Mouse (Mus musculus) hindbrain, embryonic 10.5 days (tissue): ENCODE data around the gene Grm1. TPM values are rescaled to one million over a fixed set of nuclear protein-coding genes. Genes with fewer than 3 reads are reported as not detected.

Experiments used
- DNase-seq: peaks from one replicate; pipeline ENCODE4 v3.0.0-alpha.2; 2017; ENCODE audit warnings: low spot score
- H3K27ac ChIP-seq: fragments of 300-500 bp; sonication (generic); 2 replicates; pipeline ENCODE4 v1.5.1; 2016; ENCODE audit warnings: mild to moderate bottlenecking, moderate library complexity
- H3K27me3 ChIP-seq: fragments of 300-500 bp; sonication (generic); 2 replicates; pipeline ENCODE4 v1.6.1; 2016; ENCODE audit warnings: mild to moderate bottlenecking; ENCODE audit not compliant: poor library complexity, insufficient read depth, severe bottlenecking
- H3K36me3 ChIP-seq: fragments of 300-500 bp; sonication (generic); 2 replicates; pipeline ENCODE4 v1.6.1; 2016; ENCODE audit warnings: mild to moderate bottlenecking, moderate library complexity
- H3K4me1 ChIP-seq: fragments of 300-500 bp; sonication (generic); replicated peaks from 2 replicates; pipeline ENCODE4 v1.6.1; 2016; ENCODE audit warnings: mild to moderate bottlenecking
- H3K4me3 ChIP-seq: fragments of 300-500 bp; sonication (generic); 2 replicates; pipeline ENCODE4 v1.5.1; 2016; ENCODE audit warnings: mild to moderate bottlenecking, moderate library complexity
- H3K9me3 ChIP-seq: fragments of 300-500 bp; sonication (generic); 2 replicates; pipeline ENCODE4 v1.6.1; 2016; ENCODE audit warnings: mild to moderate bottlenecking, moderate library complexity
- WGBS: fragments of 180-500 bp; shearing (Covaris S2); methylation state at CpG from one replicate; pipeline ENCODE4 v1.1.7; 2016; 5-methylcytosine and 5-hydroxymethylcytosine counted together
- polyA plus RNA-seq: library from polyadenylated mRNA; unstranded; fragments of >200 nt; fragmentation: Nextera tagmentation; extraction: Ambion mirVana; gene quantifications from 2 replicates; pipeline ENCODE4 v1.2.1, GENCODE M21; 2016

Gene Grm1
- polyA plus RNA-seq, 1 experiment from 2014 or later: 0.12 TPM

DNA sequence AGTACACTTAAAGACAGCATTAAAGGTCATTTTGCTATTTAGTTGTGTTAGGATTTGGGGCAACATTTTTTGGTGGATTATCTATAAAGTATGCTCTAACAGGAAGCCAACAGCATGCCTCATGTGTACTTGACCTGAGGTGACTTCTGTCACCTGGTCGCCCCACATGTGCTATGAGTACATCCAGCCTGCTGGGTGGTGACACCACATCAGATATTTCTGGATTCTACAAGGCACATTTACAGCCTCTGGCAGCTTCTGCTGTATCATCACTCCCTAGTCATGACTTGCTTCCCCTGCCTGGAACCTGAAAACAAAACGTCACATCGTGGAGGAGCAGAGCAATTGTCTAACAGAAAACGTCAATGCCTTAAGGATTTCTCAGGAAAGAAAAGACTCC lies 292.2 kb downstream of the Grm1 start:
- no peaks in the 10 kb centered on the region for H3K36me3 ChIP-seq

DNA sequence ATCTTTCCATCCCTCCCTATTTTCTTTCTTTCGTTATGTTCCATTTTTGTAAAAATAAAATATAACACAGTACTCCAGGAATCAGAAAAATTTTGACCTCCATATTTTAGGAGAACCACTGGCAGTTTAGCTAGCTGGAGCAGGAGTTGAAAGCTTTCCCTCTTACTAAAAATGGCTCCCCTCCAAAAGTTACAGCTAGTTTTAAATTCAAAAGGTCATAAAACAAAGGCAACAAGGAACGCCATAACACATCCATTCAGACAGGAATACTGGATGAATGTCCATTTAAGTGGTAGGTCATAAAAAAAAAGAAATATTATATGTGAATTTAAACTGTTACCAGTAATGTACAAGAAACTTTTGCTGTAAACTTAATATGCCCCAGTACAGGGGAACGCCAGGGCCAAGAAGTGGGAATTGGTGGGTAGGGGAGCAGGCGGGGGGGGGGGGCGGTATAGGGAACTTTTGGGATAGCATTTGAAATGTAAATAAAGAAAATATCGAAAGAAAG lies 294.2 kb downstream of the Grm1 start:
- Histone ChIP-seq H3K27me3 (no peaks in the 10 kb centered on the region), H3K27ac (no peak overlapping the region), H3K4me3 (no peak overlapping the region), H3K4me1 (no peaks in the 10 kb centered on the region), H3K9me3 (no peaks in the 10 kb centered on the region), H3K36me3 (no peaks in the 10 kb centered on the region)
- DNase-seq: no peak
- WGBS: 83% methylated on average over 5 of the region's 6 CpGs

More for the DNA sequence above, 292.2 kb downstream of the Grm1 start:
- H3K27ac ChIP-seq: no peak overlapping the region
- no peaks in the 10 kb centered on the region for H3K27me3 ChIP-seq
- DNase-seq: no peak
- H3K4me3 ChIP-seq: no peak overlapping the region
- WGBS: 87% methylated on average over 4 of the region's 4 CpGs
- H3K9me3 ChIP-seq: no peaks in the 10 kb centered on the region
- H3K4me1 ChIP-seq: no peaks in the 10 kb centered on the region

DNA sequence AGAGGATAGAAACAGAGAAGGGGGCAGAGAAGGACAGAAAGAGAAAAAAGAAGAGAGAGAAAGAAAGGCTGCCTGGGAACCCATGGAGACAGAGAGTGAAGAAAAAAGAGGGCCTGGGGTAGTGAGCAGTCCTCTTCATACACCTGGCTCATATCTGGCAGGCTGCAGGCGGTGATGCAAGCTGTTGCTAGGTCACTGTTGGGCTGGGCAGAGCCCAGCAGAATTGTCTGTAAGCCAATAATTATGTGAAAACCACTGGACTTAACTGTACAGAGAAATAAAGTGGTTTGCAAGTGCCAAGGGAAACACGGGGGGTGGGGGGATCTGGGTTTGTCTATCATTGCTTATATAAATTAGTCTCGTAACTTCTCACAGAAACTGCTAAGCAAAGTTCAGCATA lies 297.0 kb downstream of the Grm1 start:
- DNase-seq: no peak
- H3K27me3 ChIP-seq: no peaks in the 10 kb centered on the region
- no peak overlapping the region for H3K27ac ChIP-seq
- H3K9me3 ChIP-seq: no peaks in the 10 kb centered on the region
- H3K4me1 ChIP-seq: no peaks in the 10 kb centered on the region
- no peak overlapping the region for H3K4me3 ChIP-seq
- WGBS: 93% methylated on average over 3 of the region's 3 CpGs
- H3K36me3 ChIP-seq: no peaks in the 10 kb centered on the region

DNA sequence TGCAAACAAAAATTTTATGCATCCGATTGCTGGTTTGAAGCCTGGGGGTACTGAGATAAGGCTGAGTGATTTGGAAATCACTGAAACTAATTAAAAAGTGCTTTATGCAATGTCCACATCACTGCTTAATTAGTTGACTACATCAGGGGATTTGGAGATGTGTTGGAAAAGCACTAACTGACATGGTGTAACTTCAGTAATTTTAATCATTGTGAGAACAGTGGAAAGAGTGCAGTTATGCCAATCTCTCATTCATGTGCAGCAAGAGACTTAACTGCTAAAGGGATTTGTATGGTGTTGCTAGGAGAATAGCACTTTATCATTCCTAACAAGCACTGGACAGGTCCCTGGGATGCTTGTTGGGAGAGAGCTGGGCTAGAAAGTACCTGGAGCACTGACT lies 307.3 kb downstream of the Grm1 start:
- Histone ChIP-seq H3K27ac (no peak overlapping the region), H3K9me3 (no peaks in the 10 kb centered on the region), H3K36me3 (no peaks in the 10 kb centered on the region), H3K4me1 (no peaks in the 10 kb centered on the region), H3K4me3 (no peak overlapping the region), H3K27me3 (no peaks in the 10 kb centered on the region)
- DNase-seq: no peak
- WGBS: 83% methylated on average over 1 of the region's 1 CpGs

DNA sequence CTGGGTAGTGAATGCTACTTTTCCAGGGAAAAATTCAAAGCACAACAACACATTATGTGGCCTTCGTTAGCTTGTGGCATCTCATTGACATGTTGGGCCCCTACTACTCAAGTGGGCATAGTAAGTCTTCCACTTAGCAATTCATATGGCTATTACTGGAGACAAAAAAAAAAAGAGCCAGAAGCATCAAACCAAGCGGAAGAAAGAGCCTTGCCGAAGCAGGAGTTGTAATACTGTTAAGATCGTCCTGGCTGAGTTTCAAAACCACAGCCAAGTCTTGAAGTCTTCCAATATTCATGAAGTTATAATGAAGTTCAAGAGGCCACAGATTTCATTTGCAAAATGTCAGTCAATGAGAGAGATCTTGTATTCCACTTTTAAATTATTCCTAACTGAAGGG lies 319.1 kb downstream of the Grm1 start:
- WGBS: 93% methylated on average over 4 of the region's 4 CpGs
- Histone ChIP-seq H3K9me3 (no peaks in the 10 kb centered on the region), H3K27ac (no peak overlapping the region), H3K4me1 (no peaks in the 10 kb centered on the region), H3K36me3 (no peaks in the 10 kb centered on the region), H3K27me3 (no peaks in the 10 kb centered on the region), H3K4me3 (no peak overlapping the region)
- no peak for DNase-seq

DNA sequence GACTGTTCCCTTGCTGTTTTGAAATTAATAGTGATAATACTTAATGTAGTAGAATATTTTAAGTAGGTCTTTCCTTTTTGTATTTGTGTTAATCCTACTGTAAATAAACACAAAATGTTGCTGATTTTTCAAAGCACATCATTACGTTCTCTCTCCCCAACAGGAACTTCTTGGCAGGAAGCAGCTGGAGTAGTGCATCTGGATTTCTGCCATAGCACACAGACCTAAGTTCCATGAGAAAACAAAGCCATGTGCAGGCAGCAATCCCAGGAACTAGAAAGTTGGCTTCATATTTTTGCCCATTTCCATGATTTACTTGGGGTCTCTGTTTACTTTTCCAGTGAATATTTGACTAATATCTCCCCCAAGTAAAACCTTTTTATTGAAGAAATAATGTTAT lies 320.9 kb downstream of the Grm1 start:
- Histone ChIP-seq H3K36me3 (no peaks in the 10 kb centered on the region), H3K27me3 (no peaks in the 10 kb centered on the region), H3K4me3 (no peak overlapping the region), H3K4me1 (no peaks in the 10 kb centered on the region), H3K9me3 (no peaks in the 10 kb centered on the region), H3K27ac (no peak overlapping the region)
- DNase-seq: no peak
- 82% methylated on average over 1 of the region's 1 CpGs for WGBS

DNA sequence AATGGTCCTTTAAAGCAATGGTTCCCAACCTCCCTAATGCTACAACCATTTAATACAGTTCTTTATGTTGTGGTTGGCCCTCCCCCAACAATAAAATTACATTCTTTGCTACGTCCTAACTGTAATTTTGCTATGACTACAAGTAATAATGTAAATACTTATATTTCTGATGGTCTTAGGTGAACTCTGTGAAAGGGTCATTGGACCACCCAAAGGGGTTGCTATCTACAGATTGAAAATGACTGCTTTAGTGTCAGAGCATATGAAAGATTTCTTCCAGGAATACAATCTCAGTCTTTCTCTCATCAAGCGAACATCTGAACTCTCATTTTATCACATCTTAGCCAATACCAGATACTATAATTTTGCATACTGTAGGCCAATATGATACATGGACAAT lies 321.4 kb downstream of the Grm1 start:
- 84% methylated on average over 2 of the region's 2 CpGs for WGBS
- Histone ChIP-seq H3K9me3 (no peaks in the 10 kb centered on the region), H3K27ac (no peak overlapping the region), H3K4me1 (no peaks in the 10 kb centered on the region), H3K4me3 (no peak overlapping the region), H3K36me3 (no peaks in the 10 kb centered on the region), H3K27me3 (no peaks in the 10 kb centered on the region)
- no peak for DNase-seq

DNA sequence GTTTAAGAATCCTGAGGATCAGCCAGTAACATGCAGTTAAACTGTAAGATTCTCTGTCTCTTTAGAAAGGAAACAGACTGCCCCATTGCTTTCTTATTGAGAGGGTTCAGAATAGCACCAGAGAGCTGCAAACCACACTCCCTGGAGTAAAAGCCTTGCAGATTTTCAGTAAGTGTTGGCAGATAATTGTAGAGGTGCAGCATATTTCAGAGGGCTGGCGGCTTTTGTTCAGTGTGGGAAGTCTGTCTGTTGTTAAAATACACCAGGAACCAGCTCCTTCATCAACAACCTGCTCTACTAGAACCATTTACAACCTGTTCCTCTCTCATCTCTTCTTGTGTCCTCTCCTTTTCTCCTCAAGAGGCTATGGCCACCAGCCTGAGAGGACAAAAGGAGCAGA lies 331.1 kb downstream of the Grm1 start:
- no peaks in the 10 kb centered on the region for H3K36me3 ChIP-seq
- DNase-seq: no peak
- WGBS: 89% methylated on average over 1 of the region's 1 CpGs
- no peak overlapping the region for H3K27ac ChIP-seq
- no peaks in the 10 kb centered on the region for H3K9me3 ChIP-seq
- no peaks in the 10 kb centered on the region for H3K4me1 ChIP-seq
- no peaks in the 10 kb centered on the region for H3K27me3 ChIP-seq
- H3K4me3 ChIP-seq: no peak overlapping the region

DNA sequence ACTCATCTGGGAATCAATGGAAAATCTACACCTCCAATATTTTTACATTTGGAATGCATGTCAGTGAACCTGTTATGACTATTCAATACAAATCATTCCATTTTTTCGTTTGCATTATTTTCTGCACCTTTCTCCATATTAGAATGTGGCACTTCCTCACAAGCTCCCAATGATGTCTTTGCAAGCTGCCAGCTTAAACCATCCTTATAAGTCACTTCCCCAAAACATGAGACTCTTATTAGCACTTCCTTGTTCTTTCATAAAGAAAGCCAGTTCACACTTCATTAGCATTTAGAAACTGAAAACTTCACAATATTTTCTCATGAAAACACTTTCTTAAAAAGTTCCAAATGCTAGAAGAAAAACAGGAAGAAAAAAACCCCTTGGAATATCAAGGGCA lies 338.1 kb downstream of the Grm1 start:
- DNase-seq: no peak
- 75% methylated on average over 1 of the region's 1 CpGs for WGBS
- H3K36me3 ChIP-seq: no peaks in the 10 kb centered on the region
- no peak overlapping the region for H3K27ac ChIP-seq
- H3K4me3 ChIP-seq: no peak overlapping the region
- no peaks in the 10 kb centered on the region for H3K4me1 ChIP-seq
- H3K9me3 ChIP-seq: no peaks in the 10 kb centered on the region
- H3K27me3 ChIP-seq: no peaks in the 10 kb centered on the region

DNA sequence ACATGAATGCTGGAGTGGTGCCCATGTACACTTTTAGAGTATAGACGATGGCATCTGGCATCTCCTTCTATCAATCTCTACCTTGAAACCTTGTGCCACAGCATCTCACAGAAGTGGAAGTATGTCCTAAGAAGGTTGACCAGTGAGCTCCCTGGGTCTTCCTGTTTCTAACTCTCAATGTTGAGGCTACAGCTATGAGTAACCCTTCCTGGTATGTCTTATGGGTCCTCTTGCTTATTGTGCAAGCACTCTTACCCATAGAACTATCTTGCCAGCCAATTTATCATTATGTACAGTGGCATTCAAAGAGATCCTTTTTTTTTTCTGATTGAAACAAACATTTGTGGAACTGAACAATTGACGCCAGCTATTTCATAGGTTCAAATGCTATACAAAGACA lies 340.0 kb downstream of the Grm1 start:
- H3K4me3 ChIP-seq: no peak overlapping the region
- H3K36me3 ChIP-seq: no peaks in the 10 kb centered on the region
- H3K27ac ChIP-seq: no peak overlapping the region
- WGBS: 93% methylated on average over 2 of the region's 2 CpGs
- no peaks in the 10 kb centered on the region for H3K27me3 ChIP-seq
- no peaks in the 10 kb centered on the region for H3K9me3 ChIP-seq
- no peaks in the 10 kb centered on the region for H3K4me1 ChIP-seq
- no peak for DNase-seq

DNA sequence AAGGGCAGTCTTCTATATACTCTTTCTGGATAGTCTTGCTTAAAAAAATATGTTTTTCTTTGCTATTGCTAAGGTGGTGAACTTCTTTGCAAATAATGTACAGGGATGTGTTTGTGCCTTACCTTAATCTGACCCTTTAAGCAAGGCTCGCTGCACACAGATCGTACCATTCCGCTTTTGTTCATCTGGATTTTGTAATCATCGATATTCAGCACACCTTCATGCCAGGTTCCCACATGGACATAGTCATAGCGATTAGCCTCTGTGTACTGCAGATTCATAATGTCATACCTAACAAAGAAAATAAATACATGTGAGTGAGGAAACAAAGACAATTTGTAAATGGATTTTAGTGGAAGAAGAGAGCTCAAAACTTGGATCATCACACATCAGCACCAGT lies 340.8 kb downstream of the Grm1 start:
- 96% methylated on average over 5 of the region's 5 CpGs for WGBS
- Histone ChIP-seq H3K9me3 (no peaks in the 10 kb centered on the region), H3K4me1 (no peaks in the 10 kb centered on the region), H3K27me3 (no peaks in the 10 kb centered on the region), H3K27ac (no peak overlapping the region), H3K4me3 (no peak overlapping the region), H3K36me3 (no peaks in the 10 kb centered on the region)
- DNase-seq: no peak

DNA sequence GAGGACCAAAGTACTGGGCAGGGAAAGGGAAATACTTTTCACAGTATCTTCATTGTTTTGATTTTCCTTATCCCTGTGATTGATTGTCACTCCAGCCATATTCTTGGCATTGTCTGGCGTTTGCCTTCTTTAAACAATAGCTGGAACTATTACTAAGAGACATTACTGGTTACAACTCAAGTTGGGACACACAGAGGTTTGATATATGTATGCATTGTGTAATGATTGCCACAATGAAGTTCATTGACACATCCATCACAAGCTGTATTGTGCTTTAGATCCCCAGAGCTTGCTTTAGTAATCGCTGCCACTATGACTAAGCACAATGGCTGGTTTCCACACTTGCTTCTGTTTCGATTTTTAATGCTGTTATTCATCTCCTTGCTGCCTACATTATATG lies 341.4 kb downstream of the Grm1 start:
- Histone ChIP-seq H3K4me3 (no peak overlapping the region), H3K36me3 (no peaks in the 10 kb centered on the region), H3K4me1 (no peaks in the 10 kb centered on the region), H3K9me3 (no peaks in the 10 kb centered on the region), H3K27me3 (no peaks in the 10 kb centered on the region), H3K27ac (no peak overlapping the region)
- 80% methylated on average over 3 of the region's 3 CpGs for WGBS
- no peak for DNase-seq

DNA sequence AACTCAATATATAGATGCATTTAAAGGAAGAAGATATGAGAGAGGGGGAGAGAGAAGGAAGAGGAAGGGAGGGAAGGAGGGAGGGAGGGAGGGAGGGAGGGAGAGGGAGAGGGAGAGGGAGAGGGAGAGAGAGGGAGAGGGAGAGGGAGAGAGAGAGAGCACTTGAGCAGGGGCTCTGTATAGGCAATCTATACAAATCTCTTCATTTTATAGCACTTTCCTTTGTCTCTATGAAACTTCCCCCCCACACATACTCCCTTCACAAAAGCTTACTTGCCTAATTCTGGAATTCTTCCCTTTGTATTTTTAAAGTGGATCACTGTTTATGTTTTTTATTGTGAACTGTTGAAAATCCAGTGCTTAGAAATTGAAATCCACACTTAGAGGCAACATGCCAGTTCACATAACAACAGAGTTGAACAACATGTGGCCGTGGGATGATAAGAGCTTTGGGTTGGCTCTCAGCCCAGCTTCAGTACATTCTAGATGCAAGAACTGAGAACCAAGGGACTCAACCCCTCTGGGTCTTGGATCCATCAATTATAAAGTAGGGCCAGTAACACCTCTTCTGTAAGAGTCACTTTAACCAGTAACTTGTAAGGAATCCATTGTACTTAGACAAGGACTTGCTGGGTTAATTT lies 345.0 kb downstream of the Grm1 start:
- no peak overlapping the region for H3K27ac ChIP-seq
- H3K9me3 ChIP-seq: no peaks in the 10 kb centered on the region
- H3K4me1 ChIP-seq: no peaks in the 10 kb centered on the region
- H3K27me3 ChIP-seq: no peaks in the 10 kb centered on the region
- DNase-seq: no peak
- WGBS: 86% methylated on average over 1 of the region's 1 CpGs
- H3K36me3 ChIP-seq: no peaks in the 10 kb centered on the region
- H3K4me3 ChIP-seq: no peak overlapping the region

DNA sequence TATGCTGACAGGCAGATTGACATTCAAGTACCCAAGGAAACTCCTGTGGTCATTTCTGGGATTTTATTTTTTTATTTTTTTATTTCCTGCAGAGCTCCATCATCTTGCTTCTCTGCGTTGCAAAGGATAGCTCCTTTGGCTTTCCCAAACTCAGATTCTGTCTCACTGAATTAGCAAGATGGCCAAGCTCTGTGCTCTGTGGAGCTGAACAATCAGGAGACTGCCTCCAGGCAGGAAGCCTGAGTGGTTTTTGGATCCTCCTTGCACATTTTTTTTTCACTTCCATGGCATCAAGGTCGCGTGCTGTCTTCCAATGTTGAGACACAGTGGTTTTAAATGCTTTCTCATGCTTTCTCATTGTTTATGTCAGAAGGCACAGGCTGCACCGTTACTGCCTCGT lies 347.6 kb downstream of the Grm1 start:
- H3K4me3 ChIP-seq: no peak overlapping the region
- no peaks in the 10 kb centered on the region for H3K27me3 ChIP-seq
- no peaks in the 10 kb centered on the region for H3K4me1 ChIP-seq
- H3K36me3 ChIP-seq: no peaks in the 10 kb centered on the region
- H3K27ac ChIP-seq: no peak overlapping the region
- no peaks in the 10 kb centered on the region for H3K9me3 ChIP-seq
- WGBS: 69% methylated on average over 5 of the region's 5 CpGs
- no peak for DNase-seq
